Mouse (Mus musculus) bone marrow, adult 2 months (tissue): ENCODE measurements around the gene Ipo9.
"Not testable (repeated sequence)": the region's sequence is repeated elsewhere in the genome, so short reads cannot be mapped to it uniquely, and the experiment has no call there.

Experiments
- CTCF ChIP-seq: fragments of 200-500 bp; IDR thresholded peaks from 2 replicates; pipeline ENCODE4 v1.5.1; 2011; ENCODE audit warnings: low read length, control low read depth; ENCODE audit not compliant: control insufficient read depth, insufficient read depth
- POLR2A ChIP-seq: fragments of 200-500 bp; IDR thresholded peaks from 2 replicates; pipeline ENCODE4 v1.6.1; 2011; ENCODE audit warnings: low read depth, mild to moderate bottlenecking, control low read depth, low read length, borderline replicate concordance; ENCODE audit not compliant: control insufficient read depth

- not testable (repeated sequence) for TF ChIP-seq POLR2A, CTCF
These were observed 48.7 kb downstream of the Ipo9 start for GRCm38 (mm10) chr1:135381560-135381959.
